Mouse (Mus musculus) liver, postnatal 0 days (tissue): ENCODE results near the gene Sorbs1. TPM values are rescaled to one million over a fixed set of nuclear protein-coding genes. Genes with fewer than 3 reads are reported as not detected.
A peak's percentile ranks its signal among the peaks of the same experiment; 100 is the strongest.

Source experiments
- ATAC-seq: fragments of 200-750 bp; cut with Nextera tagmentation; 2 replicates; pipeline ENCODE4 v1.8.0; 2017; ENCODE audit warnings: mild to moderate bottlenecking, moderate library complexity
- DNase-seq: peaks from one replicate; pipeline ENCODE4 v3.0.0-alpha.2; 2016
- H3K27ac ChIP-seq: fragments of 300-500 bp; sonication (generic); 2 replicates; pipeline ENCODE4 v1.5.1; 2014; ENCODE audit warnings: antibody characterized with exemption, moderate library complexity, mild to moderate bottlenecking, low read depth
- H3K27me3 ChIP-seq: fragments of 300-500 bp; sonication (generic); 2 replicates; pipeline ENCODE4 v1.6.1; 2014; ENCODE audit warnings: low read length, control low read depth, mixed read lengths; ENCODE audit not compliant: insufficient read depth
- H3K36me3 ChIP-seq: fragments of 300-500 bp; sonication (generic); replicated peaks from 2 replicates; pipeline ENCODE4 v1.6.1; 2014; ENCODE audit warnings: mild to moderate bottlenecking, control low read depth, low read length, moderate library complexity, mixed read lengths; ENCODE audit not compliant: insufficient read depth
- H3K4me1 ChIP-seq: fragments of 300-500 bp; sonication (generic); 2 replicates; pipeline ENCODE4 v1.6.1; 2014; ENCODE audit warnings: antibody characterized with exemption, mild to moderate bottlenecking, control low read depth; ENCODE audit not compliant: insufficient read depth
- H3K4me2 ChIP-seq: fragments of 300-500 bp; sonication (generic); 2 replicates; pipeline ENCODE4 v1.6.1; 2014; ENCODE audit warnings: low read depth, mild to moderate bottlenecking, low read length, moderate library complexity, mixed read lengths
- H3K4me3 ChIP-seq: fragments of 300-500 bp; sonication (generic); 2 replicates; pipeline ENCODE4 v1.5.1; 2014; ENCODE audit warnings: low read depth, low read length
- H3K9ac ChIP-seq: fragments of 300-500 bp; sonication (generic); replicated peaks from 2 replicates; pipeline ENCODE4 v1.6.1; 2014; ENCODE audit warnings: mild to moderate bottlenecking, moderate library complexity
- H3K9me3 ChIP-seq: fragments of 300-500 bp; sonication (generic); 2 replicates; pipeline ENCODE4 v1.6.1; 2016; ENCODE audit warnings: mild to moderate bottlenecking, control low read depth, low read length, mixed read lengths
- CTCF ChIP-seq: sonication (generic); IDR thresholded peaks from 2 replicates; pipeline ENCODE4 v1.5.1; 2016; ENCODE audit warnings: antibody characterized with exemption, low read depth
- EP300 ChIP-seq: IDR thresholded peaks from 2 replicates; pipeline ENCODE4 v1.6.1; 2016; ENCODE audit warnings: antibody characterized with exemption, low read depth, mild to moderate bottlenecking
- WGBS: fragments of 180-500 bp; shearing (Covaris S2); extraction: QIAGEN DNeasy Blood & Tissue Kit; methylation state at CpG from one replicate; pipeline ENCODE4 v1.1.7; 2014; ENCODE audit not compliant: insufficient replicate concordance; 5-methylcytosine and 5-hydroxymethylcytosine counted together
- polyA plus RNA-seq: library from polyadenylated mRNA; unstranded; fragments of >200 nt; fragmentation: Nextera tagmentation; extraction: Ambion mirVana; gene quantifications from 2 replicates; pipeline ENCODE4 v1.2.1, GENCODE M21; 2015

Sorbs1 gene
- polyA plus RNA-seq, 1 experiment from 2014 or later: 30.4 TPM

DNA sequence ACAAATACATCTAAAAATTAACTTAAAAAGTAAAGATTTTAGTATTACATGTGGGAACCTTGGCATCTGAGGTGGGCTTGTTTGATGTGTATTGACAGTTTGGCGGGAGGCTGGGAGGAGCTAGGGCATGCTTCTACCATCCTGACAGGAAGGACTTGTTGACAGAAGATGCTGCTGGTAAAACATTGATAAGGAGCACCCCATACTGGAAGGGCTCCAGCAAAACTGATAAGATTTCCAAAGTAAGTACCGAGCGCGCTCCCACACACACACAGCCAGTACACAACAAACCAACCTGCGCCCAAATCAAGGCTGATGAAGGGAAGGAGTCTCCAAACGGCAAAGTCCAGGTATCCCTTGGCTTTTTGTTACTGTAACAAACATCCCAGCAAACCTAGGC lies 22.9 kb upstream of the Sorbs1 start:
- peak; percentile 87 for ATAC-seq
- no peak overlapping the region for H3K9ac ChIP-seq

GRCm38 (mm10) chr19:40532525-40532924 lies 18.9 kb upstream of the Sorbs1 start:
- Histone ChIP-seq H3K27me3 (no peaks in the 10 kb centered on the region), H3K4me2 (no peak overlapping the region), H3K4me3 (no peak overlapping the region), H3K9ac (no peak overlapping the region), H3K4me1 (peaks cover 10% of the 10 kb centered on the region; the same call in 1 of the 2 replicates), H3K9me3 (no peaks in the 10 kb centered on the region), H3K36me3 (no peaks in the 10 kb centered on the region), H3K27ac (no peak overlapping the region)
- TF ChIP-seq EP300: no peak
- no peak for TF ChIP-seq CTCF
- DNase-seq (no peak), ATAC-seq (no peak)
- WGBS: 47% methylated on average over 5 of the region's 5 CpGs

More for the DNA sequence above, 22.9 kb upstream of the Sorbs1 start:
- Histone ChIP-seq H3K36me3 (no peaks in the 10 kb centered on the region), H3K9me3 (no peaks in the 10 kb centered on the region), H3K4me1 (peaks cover 10% of the 10 kb centered on the region; the same call in 1 of the 2 replicates), H3K27ac (no peak overlapping the region), H3K4me3 (no peak overlapping the region), H3K27me3 (no peaks in the 10 kb centered on the region), H3K4me2 (peak overlapping the region; percentile 15)
- TF ChIP-seq CTCF: no peak
- peak; percentile 89 for TF ChIP-seq EP300
- DNase-seq: peak; percentile 32
- 20% methylated on average over 6 of the region's 6 CpGs for WGBS

- no peaks in the 10 kb centered on the region for H3K27me3 ChIP-seq
- H3K27ac ChIP-seq: no peak overlapping the region
- ATAC-seq (no peak), DNase-seq (no peak)
- no peak overlapping the region for H3K4me2 ChIP-seq
- no peaks in the 10 kb centered on the region for H3K36me3 ChIP-seq
- H3K9me3 ChIP-seq: no peaks in the 10 kb centered on the region
- no peak overlapping the region for H3K4me3 ChIP-seq
- no peak overlapping the region for H3K9ac ChIP-seq
- 58% methylated on average over 2 of the region's 2 CpGs for WGBS
- H3K4me1 ChIP-seq: no peaks in the 10 kb centered on the region
- TF ChIP-seq CTCF (no peak), EP300 (no peak)
Measured at GRCm38 (mm10) chr19:40530323-40530722, 16.7 kb upstream of the Sorbs1 start.

- ATAC-seq (no peak), DNase-seq (no peak)
- H3K4me3 ChIP-seq: no peak overlapping the region
- H3K4me1 ChIP-seq: no peaks in the 10 kb centered on the region
- no peaks in the 10 kb centered on the region for H3K27me3 ChIP-seq
- H3K9ac ChIP-seq: no peak overlapping the region
- no peaks in the 10 kb centered on the region for H3K9me3 ChIP-seq
- H3K4me2 ChIP-seq: no peak overlapping the region
- H3K36me3 ChIP-seq: no peaks in the 10 kb centered on the region
- no peak overlapping the region for H3K27ac ChIP-seq
- TF ChIP-seq CTCF: no peak
- no peak for TF ChIP-seq EP300
Measured at GRCm38 (mm10) chr19:40528254-40528653, 14.7 kb upstream of the Sorbs1 start.

DNA sequence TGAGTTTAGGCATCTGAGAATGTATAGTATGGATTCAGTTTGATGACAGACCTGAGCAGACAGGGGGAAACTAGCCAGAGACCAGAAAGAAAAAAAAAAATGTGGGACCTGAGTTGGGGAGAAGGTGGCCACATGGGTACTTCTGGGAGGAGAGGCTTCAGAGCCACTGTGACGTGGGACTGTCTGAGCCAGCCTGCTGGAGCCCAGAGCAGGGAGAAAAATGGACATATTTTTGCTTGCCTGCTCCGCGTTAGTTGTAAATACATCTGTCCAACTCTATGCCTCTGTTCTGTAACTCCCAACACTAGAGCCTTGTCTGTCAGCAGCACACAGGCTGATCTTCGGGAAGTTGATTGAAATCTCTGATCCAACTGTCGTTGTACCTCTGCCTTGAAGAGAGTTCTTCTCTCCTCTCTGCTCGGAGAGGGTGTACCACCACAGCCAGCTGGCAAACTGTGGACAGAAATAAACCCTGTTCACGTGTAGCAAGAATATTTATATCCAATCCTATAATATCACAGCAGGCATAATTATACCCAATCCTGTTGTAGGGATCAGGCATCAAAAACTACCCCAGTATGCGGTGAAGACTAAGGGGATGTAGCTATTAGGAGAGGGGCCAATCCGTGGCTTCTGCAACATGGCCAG lies 12.9 kb upstream of the Sorbs1 start:
- 73% methylated on average over 9 of the region's 9 CpGs for WGBS
- Histone ChIP-seq H3K27ac (no peak overlapping the region), H3K9ac (no peak overlapping the region), H3K4me3 (no peak overlapping the region), H3K4me2 (no peak overlapping the region), H3K4me1 (no peaks in the 10 kb centered on the region), H3K27me3 (no peaks in the 10 kb centered on the region), H3K9me3 (no peaks in the 10 kb centered on the region), H3K36me3 (no peaks in the 10 kb centered on the region)
- ATAC-seq (no peak), DNase-seq (no peak)
- no peak for TF ChIP-seq EP300
- TF ChIP-seq CTCF: no peak

DNA sequence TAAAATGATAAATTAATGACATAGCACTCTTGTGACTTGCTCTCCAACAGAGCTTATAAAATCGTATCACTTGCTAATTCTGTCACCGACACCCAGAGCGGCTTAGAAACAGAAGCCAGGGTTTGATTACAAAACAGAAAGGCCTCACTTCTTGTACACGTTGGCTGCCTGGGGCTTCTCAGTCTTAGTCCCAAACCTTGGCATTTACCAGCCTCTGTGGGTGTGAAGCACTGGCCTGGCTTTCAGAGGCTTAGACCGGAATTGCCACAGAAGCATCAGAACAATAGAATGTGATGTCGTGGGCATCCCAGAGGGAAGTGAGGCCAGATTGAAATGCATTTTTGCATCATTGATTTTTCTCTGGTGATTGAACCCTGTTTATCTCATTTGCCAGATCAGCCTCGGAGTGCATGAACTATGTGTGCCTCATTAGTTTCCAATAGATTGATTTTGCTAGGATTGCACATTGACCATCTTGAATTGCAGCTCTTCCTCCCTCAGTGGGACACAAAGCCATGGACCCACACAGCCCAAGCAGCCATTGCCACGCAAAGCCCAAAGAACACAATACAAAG lies 9.9 kb upstream of the Sorbs1 start:
- H3K9ac ChIP-seq: no peak overlapping the region
- H3K9me3 ChIP-seq: no peaks in the 10 kb centered on the region
- H3K4me2 ChIP-seq: no peak overlapping the region
- H3K4me3 ChIP-seq: no peak overlapping the region
- no peaks in the 10 kb centered on the region for H3K36me3 ChIP-seq
- no peaks in the 10 kb centered on the region for H3K27me3 ChIP-seq
- TF ChIP-seq EP300 (no peak), CTCF (no peak)
- WGBS: 74% methylated on average over 8 of the region's 8 CpGs
- ATAC-seq (no peak), DNase-seq (no peak)
- no peaks in the 10 kb centered on the region for H3K4me1 ChIP-seq
- no peak overlapping the region for H3K27ac ChIP-seq
